Mouse (Mus musculus) liver, embryonic 14.5 days (tissue): Measurements from ENCODE around the gene Slc43a2. TPM values are rescaled to one million over a fixed set of nuclear protein-coding genes. Genes with fewer than 3 reads are reported as not detected.
"Not testable (repeated sequence)": the region's sequence is repeated elsewhere in the genome, so short reads cannot be mapped to it uniquely, and the experiment has no call there.

Source experiments
- ATAC-seq: fragments of 200-750 bp; cut with Nextera tagmentation; 2 replicates; pipeline ENCODE4 v1.8.0; 2017; ENCODE audit warnings: moderate number of reproducible peaks, mild to moderate bottlenecking, moderate library complexity; ENCODE audit not compliant: insufficient read depth
- DNase-seq, 3 experiments: peaks; one replicate each; pipeline ENCODE4 v3.0.0-alpha.2; 2012 to 2013; ENCODE audit warnings: low read depth in 3 of 3, low spot score in 3 of 3
- H3K27ac ChIP-seq: fragments of 300-500 bp; sonication (generic); 2 replicates; pipeline ENCODE4 v1.5.1; 2014; ENCODE audit warnings: moderate library complexity, mild to moderate bottlenecking, control low read depth, inconsistent platforms
- H3K27me3 ChIP-seq: fragments of 300-500 bp; sonication (generic); 2 replicates; pipeline ENCODE4 v1.6.1; 2014; ENCODE audit warnings: mild to moderate bottlenecking, low read length, moderate library complexity; ENCODE audit not compliant: control insufficient read depth, insufficient read depth
- H3K36me3 ChIP-seq: fragments of 300-500 bp; sonication (generic); replicated peaks from 2 replicates; pipeline ENCODE4 v1.6.1; 2014; ENCODE audit warnings: low read depth; ENCODE audit not compliant: control insufficient read depth, insufficient read depth
- H3K4me1 ChIP-seq, 2 experiments: fragments of 200-500 bp in 1 of 2; fragments of 300-500 bp in 1 of 2; sonication (generic) in 1 of 2; replicated peaks; 2 replicates each; pipeline ENCODE4 v1.6.1; 2012 to 2014; ENCODE audit warnings: antibody characterized with exemption in 1 of 2, inconsistent platforms in 1 of 2, low read length in 1 of 2; ENCODE audit not compliant: control insufficient read depth in 2 of 2, insufficient read depth in 2 of 2
- H3K4me2 ChIP-seq: fragments of 300-500 bp; sonication (generic); 2 replicates; pipeline ENCODE4 v1.6.1; 2014; ENCODE audit warnings: low read depth, mild to moderate bottlenecking, control low read depth, moderate library complexity
- H3K4me3 ChIP-seq, 2 experiments: fragments of 200-500 bp in 1 of 2; fragments of 300-500 bp in 1 of 2; sonication (generic) in 1 of 2; 2 replicates each; pipeline ENCODE4 v1.5.1; 2012 to 2014; ENCODE audit warnings: low read depth in 2 of 2, low read length in 2 of 2, mild to moderate bottlenecking in 2 of 2, control low read depth in 1 of 2, inconsistent platforms in 1 of 2, moderate library complexity in 1 of 2; ENCODE audit not compliant: insufficient read depth in 1 of 2
- H3K9ac ChIP-seq: fragments of 300-500 bp; sonication (generic); replicated peaks from 2 replicates; pipeline ENCODE4 v1.6.1; 2014; ENCODE audit warnings: mild to moderate bottlenecking, control low read depth, moderate library complexity
- H3K9me3 ChIP-seq: fragments of 300-500 bp; sonication (generic); 2 replicates; pipeline ENCODE4 v1.6.1; 2016; ENCODE audit warnings: low read length, mixed read lengths; ENCODE audit not compliant: control insufficient read depth
- CTCF ChIP-seq: IDR thresholded peaks from 2 replicates; pipeline ENCODE4 v1.5.1; 2016; ENCODE audit warnings: antibody characterized with exemption, low read depth, control low read depth
- EP300 ChIP-seq: IDR thresholded peaks from 2 replicates; pipeline ENCODE4 v1.6.1; 2016; ENCODE audit warnings: antibody characterized with exemption, low read depth
- WGBS: fragments of 180-500 bp; shearing (Covaris S2); extraction: QIAGEN DNeasy Blood & Tissue Kit; methylation state at CpG from one replicate; pipeline ENCODE4 v1.1.7; 2014; ENCODE audit not compliant: insufficient replicate concordance; 5-methylcytosine and 5-hydroxymethylcytosine counted together
- polyA plus RNA-seq, 2 experiments: library from polyadenylated mRNA; depleted of rRNA in 1 of 2; stranded (reverse) in 1 of 2; unstranded in 1 of 2; fragments of >200 nt; fragmentation: Nextera tagmentation in 1 of 2; extraction: Ambion mirVana in 1 of 2; gene quantifications; 2 replicates each; pipeline versions ENCODE4 v1.2.1 to v1.2.3; 2012 to 2014

Gene Slc43a2
- polyA plus RNA-seq, 2 experiments, result 2.4 to 2.7 TPM

DNA sequence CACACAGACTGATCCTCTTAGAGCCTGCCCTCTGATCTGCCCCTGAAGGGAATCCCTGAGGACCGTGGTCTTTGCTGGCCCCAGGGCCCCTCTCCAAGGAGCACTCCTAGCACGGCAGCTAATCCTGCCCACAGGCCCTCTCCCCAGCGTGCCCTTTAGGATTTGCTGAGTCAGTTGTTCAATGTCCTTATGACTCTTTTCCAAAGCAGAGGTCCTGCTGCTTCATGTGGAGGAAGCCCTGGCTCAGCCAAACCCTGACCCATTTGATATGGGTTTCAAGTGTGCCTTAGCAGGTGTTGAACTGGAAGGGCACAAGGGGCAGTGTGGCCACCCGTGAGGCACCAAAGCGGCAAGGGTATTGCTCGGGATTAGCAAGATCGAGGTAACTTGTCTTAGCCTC is 64.3 kb downstream of the Slc43a2 start:
- Histone ChIP-seq H3K4me2 (no peak overlapping the region), H3K9me3 (no peaks in the 10 kb centered on the region), H3K4me1 (peaks cover 0 to 12% of the 10 kb centered on the region in 2 experiments; a peak in 2 of 4 replicates), H3K27me3 (no peaks in the 10 kb centered on the region), H3K4me3 (no peak overlapping the region), H3K27ac (no peak overlapping the region), H3K36me3 (peaks cover 17% of the 10 kb centered on the region), H3K9ac (no peak overlapping the region)
- no peak for ATAC-seq
- TF ChIP-seq CTCF (no peak), EP300 (no peak)
- DNase-seq, result no peak
- 73% methylated on average over 7 of the region's 7 CpGs for WGBS

GRCm38 (mm10) chr11:75596726-75597255 is 65.3 kb downstream of the Slc43a2 start:
- Histone ChIP-seq H3K36me3 (peaks cover 23% of the 10 kb centered on the region), H3K27ac (no peak overlapping the region), H3K4me1 (peaks cover 0 to 12% of the 10 kb centered on the region in 2 experiments; a peak in 2 of 4 replicates), H3K9me3 (no peaks in the 10 kb centered on the region), H3K27me3 (no peaks in the 10 kb centered on the region), H3K4me3 (no peak overlapping the region), H3K4me2 (no peak overlapping the region), H3K9ac (no peak overlapping the region)
- 60% methylated on average over 3 of the region's 3 CpGs for WGBS
- ATAC-seq (no peak), DNase-seq (no peak)
- no peak for TF ChIP-seq CTCF
- no peak for TF ChIP-seq EP300

GRCm38 (mm10) chr11:75598004-75598403 is 66.5 kb downstream of the Slc43a2 start:
- Histone ChIP-seq H3K36me3 (peaks cover 24% of the 10 kb centered on the region), H3K4me2 (no peak overlapping the region), H3K4me1 (peaks cover 0 to 12% of the 10 kb centered on the region in 2 experiments; a peak in 2 of 4 replicates), H3K9me3 (no peaks in the 10 kb centered on the region), H3K27me3 (no peaks in the 10 kb centered on the region), H3K4me3 (no peak overlapping the region), H3K9ac (no peak overlapping the region), H3K27ac (no peak overlapping the region)
- TF ChIP-seq EP300 (no peak), CTCF (no peak)
- ATAC-seq, result no peak
- 80% methylated on average over 6 of the region's 6 CpGs for WGBS
- no peak for DNase-seq

DNA sequence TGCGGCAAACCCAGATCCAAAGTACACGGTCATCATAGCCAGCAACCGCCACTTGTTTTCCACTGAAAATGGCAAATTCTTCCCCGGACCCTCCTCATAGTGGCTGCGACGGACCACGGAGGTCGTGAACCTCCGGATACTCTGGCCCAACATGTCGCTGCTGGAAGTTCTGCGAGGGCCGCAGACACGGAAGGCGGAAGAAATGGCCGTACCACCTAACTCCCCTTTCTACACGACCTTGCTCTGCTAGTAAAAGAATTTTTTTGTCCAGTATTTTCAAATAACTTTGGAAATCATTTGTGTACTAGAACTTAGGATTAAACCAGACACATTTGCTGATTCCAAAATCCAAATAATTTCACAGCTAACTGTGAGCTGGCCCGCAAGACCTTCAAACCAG is 68.3 kb downstream of the Slc43a2 start:
- not testable (repeated sequence) for DNase-seq, H3K4me3 ChIP-seq, H3K9me3 ChIP-seq, H3K4me2 ChIP-seq, ATAC-seq, H3K27me3 ChIP-seq, H3K27ac ChIP-seq, H3K9ac ChIP-seq
- peaks cover 28% of the 10 kb centered on the region for H3K36me3 ChIP-seq
- peaks cover 0 to 12% of the 10 kb centered on the region in 2 experiments; a peak in 2 of 4 replicates for H3K4me1 ChIP-seq
- 91% methylated on average over 17 of the region's 17 CpGs for WGBS

GRCm38 (mm10) chr11:75604826-75605225 is 73.3 kb downstream of the Slc43a2 start:
- DNase-seq, result no peak
- Histone ChIP-seq H3K9me3 (no peaks in the 10 kb centered on the region), H3K4me3 (no peak overlapping the region), H3K36me3 (peaks cover 27% of the 10 kb centered on the region), H3K4me1 (no peaks in the 10 kb centered on the region), H3K4me2 (no peak overlapping the region), H3K9ac (no peak overlapping the region), H3K27me3 (no peaks in the 10 kb centered on the region), H3K27ac (no peak overlapping the region)
- WGBS, result 68% methylated on average over 5 of the region's 5 CpGs
- ATAC-seq, result no peak
- TF ChIP-seq EP300, result no peak
- no peak for TF ChIP-seq CTCF

DNA sequence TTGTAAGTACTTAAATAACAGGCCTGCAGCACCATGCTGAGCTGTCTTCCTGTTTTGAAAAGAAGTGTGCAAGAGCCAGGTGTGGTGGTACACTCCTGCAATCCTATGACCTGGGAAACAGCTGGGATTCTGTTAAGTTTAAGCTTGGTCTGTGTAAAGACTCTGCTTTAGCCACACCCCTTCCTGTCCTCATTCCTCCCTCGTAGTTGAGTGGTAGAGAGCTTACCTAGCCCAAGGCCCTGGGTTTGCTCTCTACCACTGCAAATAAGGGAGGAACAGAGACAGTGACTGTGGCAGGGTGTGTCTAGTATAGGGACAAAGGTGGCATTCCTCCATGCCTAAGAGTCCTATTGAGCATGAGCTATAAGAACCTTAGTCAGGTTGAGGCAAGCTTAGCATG is 73.8 kb downstream of the Slc43a2 start:
- H3K4me2 ChIP-seq, result no peak overlapping the region
- no peaks in the 10 kb centered on the region for H3K27me3 ChIP-seq
- no peak overlapping the region for H3K27ac ChIP-seq
- no peak overlapping the region for H3K4me3 ChIP-seq
- peaks cover 25% of the 10 kb centered on the region for H3K36me3 ChIP-seq
- 38% methylated on average over 1 of the region's 1 CpGs for WGBS
- H3K9me3 ChIP-seq, result no peaks in the 10 kb centered on the region
- H3K4me1 ChIP-seq, result no peaks in the 10 kb centered on the region
- no peak for DNase-seq
- TF ChIP-seq CTCF (no peak), EP300 (no peak)
- ATAC-seq, result no peak
- H3K9ac ChIP-seq, result no peak overlapping the region
